Mouse (Mus musculus) olfactory bulb, adult 2 months (tissue): ENCODE results near the gene Gse1.

Experiments
- CTCF ChIP-seq: fragments of 200-500 bp; IDR thresholded peaks from 2 replicates; pipeline ENCODE4 v1.5.1; 2012; ENCODE audit warnings: low read depth, mild to moderate bottlenecking, low read length, moderate library complexity; ENCODE audit not compliant: insufficient read depth
- POLR2A ChIP-seq: fragments of 200-500 bp; IDR thresholded peaks from 2 replicates; pipeline ENCODE4 v1.6.1; 2012; ENCODE audit warnings: mild to moderate bottlenecking, low read depth, low read length, moderate library complexity; ENCODE audit not compliant: insufficient read depth

DNA sequence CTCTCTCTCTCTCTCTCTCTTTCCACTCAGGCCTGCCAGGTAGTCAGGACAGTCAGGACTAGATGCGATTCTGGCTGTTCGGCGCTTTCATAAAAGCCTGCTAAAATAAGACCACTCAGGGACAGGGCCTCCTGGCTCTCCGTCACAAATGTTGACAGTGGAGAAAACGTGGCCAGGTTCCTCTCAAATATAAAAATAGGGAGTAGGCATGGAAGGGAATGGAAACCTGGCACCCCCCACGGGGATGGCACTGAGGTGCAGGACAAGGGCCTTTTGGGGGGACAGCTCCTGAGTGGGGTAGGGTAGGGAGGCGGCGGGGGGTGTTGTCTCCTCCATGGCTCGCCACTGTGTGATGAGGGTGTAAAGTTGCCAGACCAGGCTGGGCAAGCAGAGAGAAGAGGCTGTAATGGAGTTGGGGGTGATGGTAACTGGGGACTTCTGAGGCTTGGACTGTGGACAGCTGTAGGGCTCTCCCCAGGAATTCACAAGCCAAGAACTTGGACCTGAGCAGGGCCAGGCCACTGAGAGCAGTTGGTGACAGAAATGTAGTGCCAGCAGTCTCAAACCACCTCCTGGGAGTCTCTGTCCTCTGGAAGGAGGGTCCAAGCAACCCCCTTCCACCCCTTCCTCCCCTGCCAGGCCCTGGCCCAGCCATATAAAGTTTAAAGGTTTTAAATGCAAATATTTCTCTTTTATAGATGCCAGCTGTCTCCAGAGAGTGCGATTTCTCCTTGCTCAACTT, 303.7 kb downstream of the Gse1 start:
- TF ChIP-seq CTCF (no peak), POLR2A (no peak)
